Mouse (Mus musculus): ENCODE data around the gene Ms4a6c. TPM values are rescaled to one million over a fixed set of nuclear protein-coding genes. Genes with fewer than 3 reads are reported as not detected.

Ms4a6c gene
- not detected for polyA plus RNA-seq (2012; fragmentation: generic; extraction: Trizol)

DNA sequence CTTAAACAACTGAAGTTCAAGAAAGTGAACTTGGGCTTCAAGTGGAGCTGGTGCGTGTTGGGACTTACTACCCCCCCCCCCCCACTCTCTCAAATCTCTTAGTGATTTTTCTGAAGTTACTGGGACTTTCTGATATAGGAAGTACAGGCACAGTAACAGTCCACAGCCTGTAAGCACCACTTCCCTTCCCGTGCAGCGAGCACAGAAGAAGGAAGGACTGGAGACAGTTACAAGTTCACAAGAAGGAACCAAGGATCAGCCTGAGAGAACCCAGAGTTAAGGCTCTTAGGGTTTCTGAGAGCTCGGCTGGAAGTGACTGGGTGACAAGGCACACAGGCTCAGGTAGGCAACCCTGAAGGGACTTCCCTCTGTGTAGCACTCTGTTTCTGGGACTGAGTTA is at the start of gene Ms4a6c:
Gene Ms4a6c, plus strand, starts transcription at position 152 of the 400 bp plus-strand sequence.

DNA sequence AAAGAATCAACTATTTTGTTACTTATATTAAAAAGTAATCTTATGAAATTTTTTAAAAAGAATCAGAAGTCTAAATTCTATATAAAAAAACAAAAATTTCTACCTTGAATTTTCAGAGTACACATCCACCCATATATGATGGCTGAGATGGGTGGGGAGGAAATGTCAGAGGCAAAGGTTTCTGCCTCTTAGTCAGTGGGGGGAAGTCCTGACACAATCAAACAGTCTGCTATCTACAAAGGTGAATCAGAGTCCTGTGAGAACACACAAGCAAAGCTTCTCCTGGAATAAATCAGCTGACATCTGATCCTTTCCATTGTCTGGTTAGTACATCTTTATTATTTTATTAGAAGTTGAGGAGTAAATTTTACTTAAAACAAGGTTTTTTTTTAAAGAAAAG is 25.8 kb upstream of the Ms4a6c start, which contains the start of gene Ms4a4b:
Gene Ms4a4b, plus strand, starts transcription at position 216 of the 400 bp plus-strand sequence.

DNA sequence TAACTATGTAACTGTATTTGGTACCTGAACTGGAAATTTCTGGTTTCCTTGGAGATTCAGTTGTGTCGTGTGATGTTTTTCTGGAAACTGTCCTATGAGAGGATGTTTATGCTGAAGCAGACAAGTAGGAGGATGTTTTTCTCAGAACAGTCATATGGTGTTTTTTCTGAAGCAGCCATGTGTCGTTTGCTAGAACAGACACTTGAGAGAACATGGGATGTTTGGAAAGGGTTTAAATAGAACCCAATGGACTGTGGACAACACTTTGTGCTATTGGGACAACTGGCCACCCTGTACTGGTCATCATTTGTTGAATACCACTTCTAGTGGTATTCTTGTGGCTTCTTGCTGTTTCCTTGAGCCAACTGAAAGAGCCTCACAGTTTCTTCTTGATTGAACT is 16.6 kb downstream of the Ms4a6c start, which contains the start of gene Gm8369:
Gene Gm8369, plus strand, starts transcription at position 193 of the 400 bp plus-strand sequence.

DNA sequence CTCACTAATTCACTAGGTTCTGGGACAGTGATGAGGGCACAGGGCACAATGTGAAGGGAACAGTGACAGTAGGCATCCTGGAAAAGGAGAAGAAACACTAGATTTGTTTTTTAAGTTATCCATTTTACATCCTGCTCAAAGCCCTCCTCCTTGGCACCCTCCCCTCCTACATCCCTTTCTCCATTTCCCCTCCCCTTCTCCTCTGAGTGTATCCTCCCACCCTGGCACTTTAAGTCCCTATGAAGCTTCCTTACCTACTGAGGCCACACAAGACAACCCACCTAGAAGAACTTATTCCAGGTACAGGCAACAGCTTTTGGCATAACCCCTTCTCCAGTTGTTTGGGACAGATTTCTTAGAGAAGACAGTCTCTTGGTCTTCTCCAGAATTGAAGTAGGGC is 47.1 kb downstream of the Ms4a6c start, which contains the start of gene Ms4a6b:
Gene Ms4a6b, plus strand, starts transcription at position 267 of the 400 bp plus-strand sequence.

Other genes starting within 250 kb of the Ms4a6c start
- gene Ms4a12, start 236.9 kb upstream of the Ms4a6c start, polyA plus RNA-seq (2012; fragmentation: generic; extraction: Trizol): not detected
- gene Ms4a1, start 203.1 kb upstream of the Ms4a6c start, polyA plus RNA-seq (2012; fragmentation: generic; extraction: Trizol): not detected
- gene Ms4a5, start 185.5 kb upstream of the Ms4a6c start, polyA plus RNA-seq (2012; fragmentation: generic; extraction: Trizol): not detected
- not detected for gene Ms4a14, start 154.9 kb upstream of the Ms4a6c start, polyA plus RNA-seq (2012; fragmentation: generic; extraction: Trizol)
- gene Ms4a7, start 133.2 kb upstream of the Ms4a6c start, polyA plus RNA-seq (2012; fragmentation: generic; extraction: Trizol): not detected
- gene Ms4a4a, start 93.8 kb upstream of the Ms4a6c start, polyA plus RNA-seq (2012; fragmentation: generic; extraction: Trizol): not detected
- not detected for gene Ms4a4c, start 64.6 kb upstream of the Ms4a6c start, polyA plus RNA-seq (2012; fragmentation: generic; extraction: Trizol)
- not detected for gene Ms4a4b, start 25.8 kb upstream of the Ms4a6c start, polyA plus RNA-seq (2012; fragmentation: generic; extraction: Trizol)
- gene Gm8369, start 16.6 kb downstream of the Ms4a6c start, polyA plus RNA-seq (2012; fragmentation: generic; extraction: Trizol): not detected
- not detected for gene Ms4a6b, start 47.1 kb downstream of the Ms4a6c start, polyA plus RNA-seq (2012; fragmentation: generic; extraction: Trizol)
- gene Ms4a4d, start 67.4 kb downstream of the Ms4a6c start, polyA plus RNA-seq (2012; fragmentation: generic; extraction: Trizol): not detected
- gene Ms4a6d, start 135.5 kb downstream of the Ms4a6c start, polyA plus RNA-seq (2012; fragmentation: generic; extraction: Trizol): under 1 TPM in 1 of 2 experiments, not detected in 1; 0.09 TPM
- not detected for gene Ms4a2, start 154.4 kb downstream of the Ms4a6c start, polyA plus RNA-seq (2012; fragmentation: generic; extraction: Trizol)
- gene Ms4a3, start 171.5 kb downstream of the Ms4a6c start, polyA plus RNA-seq (2012; fragmentation: generic; extraction: Trizol): not detected
- not detected for gene Oosp2, start 191.2 kb downstream of the Ms4a6c start, polyA plus RNA-seq (2012; fragmentation: generic; extraction: Trizol)
- gene Oosp1, start 221.8 kb downstream of the Ms4a6c start, polyA plus RNA-seq (2012; fragmentation: generic; extraction: Trizol): not detected
- gene Oosp3, start 227.7 kb downstream of the Ms4a6c start, polyA plus RNA-seq (2012; fragmentation: generic; extraction: Trizol): not detected

All from C3H10T1/2 (cell line).